Mouse (Mus musculus): ENCODE measurements around the gene Mttp. TPM values are rescaled to one million over a fixed set of nuclear protein-coding genes. Genes with fewer than 3 reads are reported as not detected.

Gene Mttp
- polyA plus RNA-seq, 1 experiment from 2014 or later: 6.8 TPM

- peaks cover 18% of the 10 kb centered on the region; the same call in 1 of the 2 replicates for H3K4me1 ChIP-seq (ENCODE audit: insufficient read depth)
- no peak for TF ChIP-seq CTCF (IDR thresholded peaks at IDR 0.05; ENCODE audit: low read depth)
- H3K4me2 ChIP-seq: peak within 1 kb of the TSS; percentile 32; the same call in 1 of the 2 replicates
- no peaks in the 10 kb centered on the region for H3K9me3 ChIP-seq (ENCODE audit: low read depth, low read length)
- peak within 1 kb of the TSS; percentile 0; the same call in 1 of the 2 replicates for H3K4me3 ChIP-seq (ENCODE audit: low read depth, low read length)
- 57% methylated on average over 33 of the region's 33 CpGs for WGBS
- DNase-seq (peak; percentile 33), ATAC-seq (ENCODE audit: insufficient read depth) (peak; percentile 36; the same call in 1 of the 2 replicates)
- H3K27ac ChIP-seq (ENCODE audit: low read depth): 0 out of 2 replicates have a peak within 1 kb of the TSS, but pooled peaks have one; percentile 2
- no peak within 1 kb of the TSS for H3K9ac ChIP-seq
- H3K27me3 ChIP-seq (ENCODE audit: insufficient read depth, low read length): no peaks in the 10 kb centered on the region
- H3K36me3 ChIP-seq (ENCODE audit: insufficient read depth): no peaks in the 10 kb centered on the region
These were observed 79.8 kb downstream of the Mttp start, which contains the start of gene 1110002E22Rik for GRCm38 (mm10) chr3:138064732-138065645. 1110002E22Rik (plus strand) TSS chr3:138065052.

DNA sequence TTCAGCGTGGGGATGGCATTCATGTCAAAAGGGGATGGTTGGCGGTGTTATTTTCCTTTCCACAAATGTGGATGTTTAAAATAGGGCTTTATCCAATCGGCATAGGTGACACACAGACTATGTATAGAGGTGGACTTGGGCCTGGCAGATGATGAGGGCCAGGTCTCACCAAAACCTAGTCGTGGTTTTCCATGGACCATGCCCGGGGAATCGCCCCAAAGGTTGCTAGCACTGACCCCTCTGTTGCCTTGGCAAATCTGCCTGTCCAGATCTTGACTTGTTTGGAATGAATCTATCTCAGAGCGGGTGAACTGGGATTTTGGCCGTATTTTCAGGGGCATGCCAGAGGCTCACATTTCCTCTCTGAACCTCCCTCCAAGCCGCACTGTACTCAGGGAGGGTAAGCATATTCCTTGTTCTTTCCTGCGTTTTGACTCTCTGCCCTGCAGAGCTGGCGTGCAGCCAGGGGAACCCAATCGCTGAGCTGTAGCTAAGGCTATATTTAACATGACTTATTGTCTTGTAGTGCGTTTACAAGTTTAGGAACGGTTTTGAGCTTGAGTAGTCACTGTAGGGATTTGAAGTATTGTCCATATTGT is 80.9 kb downstream of the Mttp start:
- Histone ChIP-seq H3K4me3 (ENCODE audit: low read depth, low read length) (no peak overlapping the region), H3K27ac (ENCODE audit: low read depth) (peak overlapping the region; percentile 2; the same call in 1 of the 2 replicates), H3K4me1 (ENCODE audit: insufficient read depth) (peaks cover 18% of the 10 kb centered on the region; the same call in 1 of the 2 replicates), H3K4me2 (no peak overlapping the region), H3K36me3 (ENCODE audit: insufficient read depth) (no peaks in the 10 kb centered on the region), H3K9ac (no peak overlapping the region), H3K9me3 (ENCODE audit: low read depth, low read length) (no peaks in the 10 kb centered on the region), H3K27me3 (ENCODE audit: insufficient read depth, low read length) (no peaks in the 10 kb centered on the region)
- TF ChIP-seq CTCF (IDR thresholded peaks at IDR 0.05; ENCODE audit: low read depth): no peak
- ATAC-seq (ENCODE audit: insufficient read depth) (peak; percentile 70; the same call in 1 of the 2 replicates), DNase-seq (peak; percentile 91)
- 39% methylated on average over 14 of the region's 14 CpGs for WGBS

DNA sequence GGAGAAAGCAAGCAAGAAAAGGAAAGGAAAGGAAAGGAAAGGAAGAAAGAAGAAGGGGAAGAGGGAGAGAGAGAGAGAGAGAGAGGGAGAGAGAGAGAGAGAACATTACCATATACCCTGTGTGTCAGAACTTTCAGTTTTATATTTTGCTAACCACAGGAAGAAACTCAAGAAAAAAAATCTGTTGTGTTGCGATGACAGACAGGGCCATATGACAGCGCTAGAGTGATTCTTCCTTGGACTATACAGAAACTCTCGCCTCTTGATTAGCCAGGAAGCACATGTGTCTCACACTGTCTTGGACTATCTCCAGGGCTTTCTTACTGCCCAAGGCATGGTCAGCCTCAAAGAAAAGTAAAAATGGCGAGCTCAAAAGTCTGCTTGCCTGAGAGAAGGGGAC is 82.1 kb downstream of the Mttp start:
- Histone ChIP-seq H3K36me3 (ENCODE audit: insufficient read depth) (no peaks in the 10 kb centered on the region), H3K4me2 (no peak overlapping the region), H3K4me1 (ENCODE audit: insufficient read depth) (peaks cover 18% of the 10 kb centered on the region; the same call in 1 of the 2 replicates), H3K27ac (ENCODE audit: low read depth) (no peak overlapping the region), H3K9me3 (ENCODE audit: low read depth, low read length) (no peaks in the 10 kb centered on the region), H3K27me3 (ENCODE audit: insufficient read depth, low read length) (no peaks in the 10 kb centered on the region), H3K4me3 (ENCODE audit: low read depth, low read length) (no peak overlapping the region), H3K9ac (no peak overlapping the region)
- ATAC-seq (ENCODE audit: insufficient read depth) (no peak), DNase-seq (peak; percentile 33)
- no peak for TF ChIP-seq CTCF (IDR thresholded peaks at IDR 0.05; ENCODE audit: low read depth)
- 77% methylated on average over 4 of the region's 4 CpGs for WGBS

- ATAC-seq (ENCODE audit: insufficient read depth) (no peak), DNase-seq (no peak)
- WGBS: 78% methylated on average over 9 of the region's 9 CpGs
- Histone ChIP-seq H3K4me2 (no peak overlapping the region), H3K4me1 (ENCODE audit: insufficient read depth) (peaks cover 28% of the 10 kb centered on the region), H3K4me3 (ENCODE audit: low read depth, low read length) (no peak overlapping the region), H3K9ac (no peak overlapping the region), H3K27ac (ENCODE audit: low read depth) (no peak overlapping the region), H3K36me3 (ENCODE audit: insufficient read depth) (no peaks in the 10 kb centered on the region), H3K9me3 (ENCODE audit: low read depth, low read length) (no peaks in the 10 kb centered on the region), H3K27me3 (ENCODE audit: insufficient read depth, low read length) (no peaks in the 10 kb centered on the region)
- TF ChIP-seq CTCF (IDR thresholded peaks at IDR 0.05; ENCODE audit: low read depth): no peak
These were observed 83.4 kb downstream of the Mttp start for GRCm38 (mm10) chr3:138061205-138061911.

- H3K4me2 ChIP-seq: no peak overlapping the region
- TF ChIP-seq CTCF (IDR thresholded peaks at IDR 0.05; ENCODE audit: low read depth): no peak
- H3K4me1 ChIP-seq (ENCODE audit: insufficient read depth): peaks cover 28% of the 10 kb centered on the region
- H3K9me3 ChIP-seq (ENCODE audit: low read depth, low read length): no peaks in the 10 kb centered on the region
- WGBS: 91% methylated on average over 7 of the region's 7 CpGs
- H3K27me3 ChIP-seq (ENCODE audit: insufficient read depth, low read length): no peaks in the 10 kb centered on the region
- no peak for DNase-seq
- H3K27ac ChIP-seq (ENCODE audit: low read depth): no peak overlapping the region
- H3K36me3 ChIP-seq (ENCODE audit: insufficient read depth): no peaks in the 10 kb centered on the region
- no peak overlapping the region for H3K4me3 ChIP-seq (ENCODE audit: low read depth, low read length)
- H3K9ac ChIP-seq: no peak overlapping the region
- no peak for ATAC-seq (ENCODE audit: insufficient read depth)
These were observed 84.3 kb downstream of the Mttp start for GRCm38 (mm10) chr3:138060429-138060828.

- H3K4me1 ChIP-seq (ENCODE audit: insufficient read depth): peaks cover 19% of the 10 kb centered on the region
- DNase-seq: no peak
These were observed 86.5 kb downstream of the Mttp start for GRCm38 (mm10) chr3:138058226-138058625.

More at GRCm38 (mm10) chr3:138058226-138058625, 86.5 kb downstream of the Mttp start:
- Histone ChIP-seq H3K9me3 (ENCODE audit: low read depth, low read length) (no peaks in the 10 kb centered on the region), H3K27me3 (ENCODE audit: insufficient read depth, low read length) (no peaks in the 10 kb centered on the region), H3K4me2 (no peak overlapping the region), H3K4me3 (ENCODE audit: low read depth, low read length) (no peak overlapping the region), H3K36me3 (ENCODE audit: insufficient read depth) (no peaks in the 10 kb centered on the region), H3K9ac (no peak overlapping the region), H3K27ac (ENCODE audit: low read depth) (no peak overlapping the region)
- TF ChIP-seq CTCF (IDR thresholded peaks at IDR 0.05; ENCODE audit: low read depth): no peak
- ATAC-seq (ENCODE audit: insufficient read depth): no peak
- 54% methylated on average over 4 of the region's 4 CpGs for WGBS
